Mouse (Mus musculus) kidney, adult 2 months (tissue): ENCODE results near the gene Wdr89.

Experiments used
- CTCF ChIP-seq: fragments of 200-500 bp; conservative IDR thresholded peaks from 2 replicates; pipeline ENCODE4 v1.5.1; 2011; ENCODE audit warnings: low read depth, mild to moderate bottlenecking, control low read depth, low read length, moderate library complexity, mixed read lengths; ENCODE audit not compliant: insufficient read depth, insufficient read length
- POLR2A ChIP-seq: fragments of 200-500 bp; IDR thresholded peaks from one replicate; pipeline ENCODE4 v1.6.1; 2011; ENCODE audit warnings: low read depth, low read length, control low read depth

- TF ChIP-seq CTCF (no peak), POLR2A (no peak)
Measured at GRCm38 (mm10) chr12:75654247-75654801, 15.0 kb downstream of the Wdr89 start.
